ENCODE assay signal across 25 mouse cellular contexts in the genomic region with DNA sequence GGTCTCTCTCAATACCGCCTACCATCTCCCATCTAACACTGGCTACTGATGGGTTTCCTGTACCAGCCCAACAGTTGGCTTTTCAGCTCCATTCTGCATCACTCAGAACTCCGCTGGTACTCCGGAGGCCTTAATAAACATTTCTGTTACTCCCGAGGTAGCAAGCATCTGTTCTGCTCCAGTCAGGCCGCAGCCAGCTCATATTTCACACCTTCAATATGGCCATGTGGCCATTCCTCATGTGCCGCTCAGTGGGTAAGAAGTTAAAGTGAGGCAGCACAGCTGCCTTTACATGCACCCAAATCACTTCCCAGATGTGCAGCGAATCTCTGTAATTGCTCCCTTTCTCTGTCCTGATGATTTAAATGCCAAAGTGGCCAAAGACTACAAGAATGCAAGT. TPM values are rescaled to one million over a fixed set of nuclear protein-coding genes. Genes with fewer than 3 reads are reported as not detected.
DNase-seq lines count a peak whose midpoint lies in the region; ATAC-seq lines count a peak whose summit lies in the region.
"Had no signal": no experiment of that assay in that cellular context is flagged by ENCODE, and none has a peak within 500 bp of the region (broad histone marks: within the 10 kb centered on the region; RNA-seq: fewer than 3 reads in every experiment).

No protein-coding gene starts in this region.

- no peak overlapping the region for H3K4me3 ChIP-seq in embryonic facial prominence, embryonic 14.5 days (ENCODE audit: low read depth, low read length)
- no peak overlapping the region for H3K4me3 ChIP-seq in limb, embryonic 13.5 days
- H3K4me3 ChIP-seq: heart, embryonic 15.5 days; limb, embryonic 15.5 days; lung, embryonic 15.5 days; midbrain, embryonic 15.5 days had no signal

- intact Hi-C loops in heart, postnatal 14 days (cut with DNase I): no loop called here
- intact Hi-C loops in left cerebral cortex, postnatal 14 days (cut with DNase I): no loop called here

- H3K4me2 ChIP-seq in embryonic facial prominence, embryonic 14.5 days (ENCODE audit: low read depth, low read length): no peak overlapping the region
- H3K4me2 ChIP-seq in limb, embryonic 13.5 days (replicated peaks): no peak overlapping the region
- H3K4me2 ChIP-seq: heart, embryonic 15.5 days; limb, embryonic 15.5 days; lung, embryonic 15.5 days; midbrain, embryonic 15.5 days had no signal

- no peak overlapping the region; the same call in 1 of the 2 replicates for H3K27ac ChIP-seq in embryonic facial prominence, embryonic 14.5 days (replicated peaks; ENCODE audit: low read depth, low read length)
- no peak overlapping the region; the same call in 1 of the 2 replicates for H3K27ac ChIP-seq in limb, embryonic 13.5 days
- H3K27ac ChIP-seq: heart, embryonic 15.5 days; limb, embryonic 15.5 days; liver, embryonic 14.5 days; lung, embryonic 15.5 days; midbrain, embryonic 15.5 days had no signal

- no peaks in the 10 kb centered on the region for H3K27me3 ChIP-seq in embryonic facial prominence, embryonic 14.5 days (replicated peaks; ENCODE audit: control insufficient read depth, insufficient read depth, low read length)
- H3K27me3 ChIP-seq in limb, embryonic 13.5 days: no peaks in the 10 kb centered on the region
- H3K27me3 ChIP-seq: heart, embryonic 15.5 days; limb, embryonic 15.5 days; lung, embryonic 15.5 days; midbrain, embryonic 15.5 days had no signal

- 36% methylated on average over 7 of the region's 7 CpGs for WGBS in embryonic facial prominence, embryonic 14.5 days
- 10% methylated on average over 7 of the region's 7 CpGs for WGBS in limb, embryonic 13.5 days

- ATAC-seq in embryonic facial prominence, embryonic 14.5 days (ENCODE audit: low read depth): no peak
- peak; percentile 74; the same call in 1 of the 2 replicates for ATAC-seq in limb, embryonic 13.5 days (ENCODE audit: low FRiP score, low read depth)
- no peak for ATAC-seq in inflammation-experienced regulatory T-cells, adult 6 months
- ATAC-seq: CD4-positive, CD25-positive, alpha-beta regulatory T cell, adult 4 months; forebrain, postnatal 0 days; hindbrain, embryonic 16.5 days; intestine, postnatal 0 days; midbrain, embryonic 15.5 days had no signal

- DNase-seq in heart, adult 11 months: peak; percentile 88
- no peak for DNase-seq in heart, postnatal 14 days
- DNase-seq in embryo, embryonic 10.5 days (ENCODE audit: low spot score): peak; percentile 64
- DNase-seq in embryonic facial prominence, embryonic 14.5 days (ENCODE audit: low spot score): peak; percentile 57
- no peak for DNase-seq in left cerebral cortex, postnatal 14 days (ENCODE audit: low spot score in 2 of 2)
- DNase-seq in adrenal gland, adult 2 months: no peak
- DNase-seq: adrenal gland, postnatal 36 days; cerebellum, adult 9-11 months; forebrain, postnatal 0 days; gastrocnemius, postnatal 25 days; heart, postnatal 4 days; kidney, postnatal 10 days; lung, postnatal 36 days; right cerebral cortex, postnatal 25 days; thymus, postnatal 25 days had no signal

- no peak overlapping the region for H3K9ac ChIP-seq in embryonic facial prominence, embryonic 14.5 days (ENCODE audit: low read depth, low read length)
- no peak overlapping the region for H3K9ac ChIP-seq in limb, embryonic 13.5 days
- H3K9ac ChIP-seq: forebrain, postnatal 0 days; heart, embryonic 15.5 days; limb, embryonic 15.5 days; liver, embryonic 14.5 days; lung, embryonic 15.5 days; midbrain, embryonic 15.5 days had no signal

- no peaks in the 10 kb centered on the region for H3K9me3 ChIP-seq in embryonic facial prominence, embryonic 14.5 days (ENCODE audit: control insufficient read depth, low read length)
- H3K9me3 ChIP-seq in limb, embryonic 13.5 days: no peaks in the 10 kb centered on the region
- H3K9me3 ChIP-seq: heart, embryonic 15.5 days; limb, embryonic 15.5 days; lung, embryonic 15.5 days; midbrain, embryonic 15.5 days had no signal

- peaks cover 10% of the 10 kb centered on the region; the same call in 1 of the 2 replicates for H3K36me3 ChIP-seq in embryonic facial prominence, embryonic 14.5 days (ENCODE audit: control insufficient read depth, insufficient read depth, low read length)
- peaks cover 9% of the 10 kb centered on the region for H3K36me3 ChIP-seq in limb, embryonic 13.5 days
- H3K36me3 ChIP-seq: heart, embryonic 15.5 days; midbrain, embryonic 15.5 days had no signal

- no peaks in the 10 kb centered on the region for H3K4me1 ChIP-seq in embryonic facial prominence, embryonic 14.5 days (ENCODE audit: control insufficient read depth, insufficient read depth, low read length)
- H3K4me1 ChIP-seq in limb, embryonic 13.5 days: peaks cover 22% of the 10 kb centered on the region
- H3K4me1 ChIP-seq: lung, embryonic 15.5 days; midbrain, embryonic 15.5 days had no signal

RNA-seq across cellular contexts. Expression of gene Sash1, which starts 32.5 kb away (rescaled TPM):
- 10 to 100 TPM; 38.4 to 39.8 TPM for total RNA-seq in heart, postnatal 14 days (2021)
- polyA plus RNA-seq in embryonic facial prominence, embryonic 14.5 days (2014; fragmentation: Nextera tagmentation; extraction: Ambion mirVana): 6.2 and 7.0 TPM in 2 replicates
- polyA plus RNA-seq in limb, embryonic 13.5 days (2015; fragmentation: Nextera tagmentation; extraction: Ambion mirVana): 6.5 TPM in 2 replicates
- 10 to 100 TPM; 60.0 to 64.3 TPM for total RNA-seq in left cerebral cortex, postnatal 14 days (2021)
- polyA plus RNA-seq in inflammation-experienced regulatory T-cells, adult 6 months (2017; shearing (Covaris generic)): under 1 TPM in 1 of 3 experiments, not detected in 2; 0.16 TPM
- total RNA-seq in adrenal gland, adult 2 months (2021): 10 to 100 TPM; 25.1 to 36.0 TPM
- polyA plus RNA-seq in adrenal gland, adult 2 months (2012; rRNA removed): 13.7 and 25.0 TPM in 2 replicates
- polyA plus RNA-seq: CD4-positive, CD25-positive, alpha-beta regulatory T cell, adult 4 months had no signal

Comparison
In these comparisons a context has a peak if more than half of its experiments do, and no peak if none do; other contexts are left out.
1. DNase-seq: peak in heart, adult 11 months (single experiment), embryo, embryonic 10.5 days (single experiment) and embryonic facial prominence, embryonic 14.5 days (single experiment); none in heart, postnatal 14 days (0 of 2), left cerebral cortex, postnatal 14 days (0 of 2) and adrenal gland, adult 2 months (single experiment).